Mouse (Mus musculus) hindbrain, embryonic 13.5 days (tissue): ENCODE data around the gene Wipf3. TPM values are rescaled to one million over a fixed set of nuclear protein-coding genes. Genes with fewer than 3 reads are reported as not detected.

Experiments
- ATAC-seq: fragments of 200-750 bp; cut with Nextera tagmentation; 2 replicates; pipeline ENCODE4 v1.8.0; 2017; ENCODE audit warnings: moderate TSS enrichment; ENCODE audit not compliant: low FRiP score
- H3K27ac ChIP-seq: fragments of 300-500 bp; sonication (generic); 2 replicates; pipeline ENCODE4 v1.5.1; 2015; ENCODE audit warnings: inconsistent platforms, mild to moderate bottlenecking, moderate library complexity
- H3K27me3 ChIP-seq: fragments of 300-500 bp; sonication (generic); 2 replicates; pipeline ENCODE4 v1.6.1; 2015; ENCODE audit warnings: mild to moderate bottlenecking, inconsistent platforms
- H3K36me3 ChIP-seq: fragments of 300-500 bp; sonication (generic); 2 replicates; pipeline ENCODE4 v1.6.1; 2015; ENCODE audit warnings: mild to moderate bottlenecking, inconsistent platforms
- H3K4me1 ChIP-seq: fragments of 300-500 bp; sonication (generic); replicated peaks from 2 replicates; pipeline ENCODE4 v1.6.1; 2015; ENCODE audit warnings: inconsistent platforms
- H3K4me2 ChIP-seq: fragments of 300-500 bp; sonication (generic); 2 replicates; pipeline ENCODE4 v1.6.1; 2015; ENCODE audit warnings: inconsistent platforms, mild to moderate bottlenecking, moderate library complexity
- H3K4me3 ChIP-seq: fragments of 300-500 bp; sonication (generic); 2 replicates; pipeline ENCODE4 v1.5.1; 2015; ENCODE audit warnings: mild to moderate bottlenecking, inconsistent platforms
- H3K9ac ChIP-seq: fragments of 300-500 bp; sonication (generic); 2 replicates; pipeline ENCODE4 v1.6.1; 2015; ENCODE audit warnings: mild to moderate bottlenecking, inconsistent platforms
- H3K9me3 ChIP-seq: fragments of 300-500 bp; sonication (generic); 2 replicates; pipeline ENCODE4 v1.6.1; 2016; ENCODE audit warnings: inconsistent platforms
- WGBS: fragments of 180-500 bp; shearing (Covaris S2); methylation state at CpG from one replicate; pipeline ENCODE4 v1.1.7; 2015; 5-methylcytosine and 5-hydroxymethylcytosine counted together
- polyA plus RNA-seq: library from polyadenylated mRNA; unstranded; fragments of >200 nt; fragmentation: Nextera tagmentation; extraction: Ambion mirVana; gene quantifications from 2 replicates; pipeline ENCODE4 v1.2.1, GENCODE M21; 2015

Gene Wipf3
- polyA plus RNA-seq, 1 experiment from 2014 or later, result 3.2 TPM

- WGBS, result 63% methylated on average over 2 of the region's 2 CpGs
- Histone ChIP-seq H3K9me3 (no peaks in the 10 kb centered on the region), H3K4me2 (no peak overlapping the region), H3K36me3 (no peaks in the 10 kb centered on the region), H3K27ac (no peak overlapping the region), H3K4me1 (no peaks in the 10 kb centered on the region; the same call in 1 of the 2 replicates), H3K9ac (no peak overlapping the region), H3K27me3 (no peaks in the 10 kb centered on the region), H3K4me3 (no peak overlapping the region)
- ATAC-seq, result no peak
These were observed 24.5 kb upstream of the Wipf3 start for GRCm38 (mm10) chr6:54404916-54405315.

GRCm38 (mm10) chr6:54406116-54406515 is 23.3 kb upstream of the Wipf3 start:
- ATAC-seq, result no peak
- no peak overlapping the region for H3K27ac ChIP-seq
- no peak overlapping the region for H3K4me2 ChIP-seq
- 79% methylated on average over 5 of the region's 5 CpGs for WGBS
- H3K27me3 ChIP-seq, result no peaks in the 10 kb centered on the region
- H3K36me3 ChIP-seq, result no peaks in the 10 kb centered on the region
- H3K9ac ChIP-seq, result no peak overlapping the region
- H3K9me3 ChIP-seq, result no peaks in the 10 kb centered on the region
- no peak overlapping the region for H3K4me3 ChIP-seq
- H3K4me1 ChIP-seq, result no peaks in the 10 kb centered on the region

- Histone ChIP-seq H3K4me2 (no peak overlapping the region), H3K9me3 (no peaks in the 10 kb centered on the region), H3K4me3 (no peak overlapping the region), H3K27ac (no peak overlapping the region), H3K4me1 (no peaks in the 10 kb centered on the region), H3K9ac (no peak overlapping the region), H3K27me3 (no peaks in the 10 kb centered on the region), H3K36me3 (no peaks in the 10 kb centered on the region)
- WGBS, result 34% methylated on average over 6 of the region's 6 CpGs
- no peak for ATAC-seq
These were observed 20.1 kb upstream of the Wipf3 start for GRCm38 (mm10) chr6:54409271-54409670.

- no peak overlapping the region for H3K4me2 ChIP-seq
- H3K27ac ChIP-seq, result no peak overlapping the region
- no peaks in the 10 kb centered on the region for H3K36me3 ChIP-seq
- H3K4me3 ChIP-seq, result no peak overlapping the region
- no peaks in the 10 kb centered on the region for H3K9me3 ChIP-seq
- H3K27me3 ChIP-seq, result no peaks in the 10 kb centered on the region
- no peaks in the 10 kb centered on the region for H3K4me1 ChIP-seq
- ATAC-seq, result no peak
- H3K9ac ChIP-seq, result no peak overlapping the region
- 82% methylated on average over 4 of the region's 4 CpGs for WGBS
These were observed 19.0 kb upstream of the Wipf3 start for GRCm38 (mm10) chr6:54410451-54410850.

GRCm38 (mm10) chr6:54411591-54411990 is 17.8 kb upstream of the Wipf3 start:
- Histone ChIP-seq H3K4me2 (no peak overlapping the region), H3K4me3 (no peak overlapping the region), H3K9ac (no peak overlapping the region), H3K27ac (no peak overlapping the region), H3K36me3 (no peaks in the 10 kb centered on the region), H3K27me3 (no peaks in the 10 kb centered on the region), H3K9me3 (no peaks in the 10 kb centered on the region), H3K4me1 (no peaks in the 10 kb centered on the region)
- ATAC-seq, result no peak
- 78% methylated on average over 8 of the region's 8 CpGs for WGBS

- no peaks in the 10 kb centered on the region for H3K9me3 ChIP-seq
- H3K27ac ChIP-seq, result no peak overlapping the region
- 90% methylated on average over 7 of the region's 7 CpGs for WGBS
- no peak overlapping the region for H3K9ac ChIP-seq
- H3K4me1 ChIP-seq, result no peaks in the 10 kb centered on the region
- no peak overlapping the region for H3K4me2 ChIP-seq
- ATAC-seq, result no peak
- no peaks in the 10 kb centered on the region for H3K36me3 ChIP-seq
- H3K4me3 ChIP-seq, result no peak overlapping the region
- no peaks in the 10 kb centered on the region for H3K27me3 ChIP-seq
These were observed 16.5 kb upstream of the Wipf3 start for GRCm38 (mm10) chr6:54412879-54413278.

- H3K36me3 ChIP-seq, result no peaks in the 10 kb centered on the region
- H3K27me3 ChIP-seq, result peaks cover 19% of the 10 kb centered on the region
- H3K4me3 ChIP-seq, result no peak overlapping the region
- no peak for ATAC-seq
- H3K9ac ChIP-seq, result no peak overlapping the region
- WGBS, result 80% methylated on average over 8 of the region's 8 CpGs
- H3K27ac ChIP-seq, result no peak overlapping the region
- H3K9me3 ChIP-seq, result no peaks in the 10 kb centered on the region
- no peak overlapping the region for H3K4me2 ChIP-seq
- H3K4me1 ChIP-seq, result peaks cover 14% of the 10 kb centered on the region
These were observed 4.2 kb upstream of the Wipf3 start for GRCm38 (mm10) chr6:54425230-54425629.

GRCm38 (mm10) chr6:54428850-54429446 is 455 bp upstream of the Wipf3 start:
- H3K4me3 ChIP-seq, result peak overlapping the region; percentile 66
- H3K9me3 ChIP-seq, result no peaks in the 10 kb centered on the region
- H3K4me1 ChIP-seq, result peaks cover 45% of the 10 kb centered on the region
- H3K4me2 ChIP-seq, result peak overlapping the region; percentile 92
- no peaks in the 10 kb centered on the region for H3K36me3 ChIP-seq
- ATAC-seq, result peak; percentile 57
- peak overlapping the region; percentile 83 for H3K9ac ChIP-seq
- peak overlapping the region; percentile 71 for H3K27ac ChIP-seq
- WGBS, result 12% methylated on average over 14 of the region's 14 CpGs
- peaks cover 36% of the 10 kb centered on the region for H3K27me3 ChIP-seq

GRCm38 (mm10) chr6:54430221-54430620 is 818 bp downstream of the Wipf3 start:
- peak overlapping the region; percentile 92 for H3K4me2 ChIP-seq
- H3K9me3 ChIP-seq, result no peaks in the 10 kb centered on the region
- no peak overlapping the region for H3K27ac ChIP-seq
- peaks cover 35% of the 10 kb centered on the region for H3K27me3 ChIP-seq
- peaks cover 51% of the 10 kb centered on the region for H3K4me1 ChIP-seq
- peak overlapping the region; percentile 83 for H3K9ac ChIP-seq
- 38% methylated on average over 7 of the region's 7 CpGs for WGBS
- no peak for ATAC-seq
- no peaks in the 10 kb centered on the region for H3K36me3 ChIP-seq
- peak overlapping the region; percentile 66 for H3K4me3 ChIP-seq

GRCm38 (mm10) chr6:54431761-54432160 is 2.4 kb downstream of the Wipf3 start:
- Histone ChIP-seq H3K4me3 (no peak overlapping the region), H3K4me1 (peaks cover 62% of the 10 kb centered on the region), H3K27me3 (peaks cover 31% of the 10 kb centered on the region), H3K9me3 (no peaks in the 10 kb centered on the region), H3K9ac (no peak overlapping the region), H3K27ac (no peak overlapping the region), H3K4me2 (peak overlapping the region; percentile 26), H3K36me3 (no peaks in the 10 kb centered on the region)
- 57% methylated on average over 10 of the region's 10 CpGs for WGBS
- ATAC-seq, result no peak

- no peak overlapping the region for H3K9ac ChIP-seq
- ATAC-seq, result no peak
- peaks cover 31% of the 10 kb centered on the region for H3K27me3 ChIP-seq
- H3K27ac ChIP-seq, result no peak overlapping the region
- WGBS, result 78% methylated on average over 9 of the region's 9 CpGs
- no peaks in the 10 kb centered on the region for H3K9me3 ChIP-seq
- H3K4me3 ChIP-seq, result no peak overlapping the region
- H3K4me1 ChIP-seq, result peaks cover 62% of the 10 kb centered on the region
- peak overlapping the region; percentile 26; the same call in 1 of the 2 replicates for H3K4me2 ChIP-seq
- H3K36me3 ChIP-seq, result no peaks in the 10 kb centered on the region
These were observed 2.8 kb downstream of the Wipf3 start for GRCm38 (mm10) chr6:54432191-54432590.

GRCm38 (mm10) chr6:54432806-54433545 is 3.6 kb downstream of the Wipf3 start:
- Histone ChIP-seq H3K9ac (no peak overlapping the region), H3K4me1 (peaks cover 62% of the 10 kb centered on the region), H3K9me3 (no peaks in the 10 kb centered on the region), H3K4me3 (no peak overlapping the region), H3K4me2 (no peak overlapping the region), H3K36me3 (no peaks in the 10 kb centered on the region), H3K27ac (no peak overlapping the region), H3K27me3 (peaks cover 26% of the 10 kb centered on the region)
- WGBS, result 61% methylated on average over 13 of the region's 13 CpGs
- ATAC-seq, result no peak

- H3K4me1 ChIP-seq, result peaks cover 55% of the 10 kb centered on the region
- H3K36me3 ChIP-seq, result no peaks in the 10 kb centered on the region
- peaks cover 19% of the 10 kb centered on the region for H3K27me3 ChIP-seq
- no peak overlapping the region for H3K4me3 ChIP-seq
- H3K4me2 ChIP-seq, result no peak overlapping the region
- ATAC-seq, result no peak
- no peaks in the 10 kb centered on the region for H3K9me3 ChIP-seq
- H3K27ac ChIP-seq, result no peak overlapping the region
- H3K9ac ChIP-seq, result no peak overlapping the region
- 38% methylated on average over 2 of the region's 2 CpGs for WGBS
These were observed 4.8 kb downstream of the Wipf3 start for GRCm38 (mm10) chr6:54434171-54434570.
